Mouse (Mus musculus) liver, adult 2 months (tissue): ENCODE results near the gene Fryl. TPM values are rescaled to one million over a fixed set of nuclear protein-coding genes. Genes with fewer than 3 reads are reported as not detected.

Experiments used
- DNase-seq: peaks from one replicate; pipeline ENCODE4 v3.0.0-alpha.2; 2011; ENCODE audit warnings: low read depth, low spot score; ENCODE audit errors: extremely low read depth
- H3K27ac ChIP-seq: fragments of 200-500 bp; replicated peaks from 2 replicates; pipeline ENCODE4 v1.5.1; 2012; ENCODE audit warnings: low read depth, mild to moderate bottlenecking, control low read depth, inconsistent platforms, low read length; ENCODE audit not compliant: insufficient read depth
- H3K27me3 ChIP-seq: fragments of 200-500 bp; 2 replicates; pipeline ENCODE4 v1.6.1; 2012; ENCODE audit warnings: mild to moderate bottlenecking, moderate library complexity, low read length, inconsistent platforms; ENCODE audit not compliant: control insufficient read depth, insufficient read depth
- H3K36me3 ChIP-seq: fragments of 200-500 bp; 2 replicates; pipeline ENCODE4 v1.6.1; 2012; ENCODE audit warnings: low read length, inconsistent platforms; ENCODE audit not compliant: control insufficient read depth, insufficient read depth
- H3K4me1 ChIP-seq: fragments of 200-500 bp; 2 replicates; pipeline ENCODE4 v1.6.1; 2011; ENCODE audit warnings: low read length; ENCODE audit not compliant: control insufficient read depth, insufficient read depth
- H3K4me3 ChIP-seq: fragments of 200-500 bp; 2 replicates; pipeline ENCODE4 v1.5.1; 2011; ENCODE audit warnings: low read depth, mild to moderate bottlenecking, control low read depth, low read length, moderate library complexity; ENCODE audit not compliant: insufficient read depth
- H3K79me2 ChIP-seq: fragments of 200-500 bp; 2 replicates; pipeline ENCODE4 v1.6.1; 2012; ENCODE audit warnings: inconsistent platforms, mild to moderate bottlenecking, low read length, moderate library complexity; ENCODE audit not compliant: control insufficient read depth, insufficient read depth
- H3K9ac ChIP-seq: fragments of 200-500 bp; 2 replicates; pipeline ENCODE4 v1.6.1; 2012; ENCODE audit warnings: low read depth, mild to moderate bottlenecking, control low read depth, inconsistent platforms, low read length
- CTCF ChIP-seq: fragments of 200-500 bp; IDR thresholded peaks from 2 replicates; pipeline ENCODE4 v1.5.1; 2011; ENCODE audit warnings: low read depth, low read length, control low read depth
- POLR2A ChIP-seq: fragments of 200-500 bp; IDR thresholded peaks from 2 replicates; pipeline ENCODE4 v1.6.1; 2011; ENCODE audit warnings: low read length, control low read depth; ENCODE audit not compliant: insufficient read depth; ENCODE audit errors: extremely low read depth
- WGBS: fragments of 180-500 bp; shearing (Covaris S2); methylation state at CpG from one replicate; pipeline ENCODE4 v1.1.7; 2018; 5-methylcytosine and 5-hydroxymethylcytosine counted together
- polyA plus RNA-seq: library from polyadenylated mRNA; depleted of rRNA; stranded (reverse); fragments of >200 nt; gene quantifications from 2 replicates; pipeline ENCODE4 v1.2.3, GENCODE M21; 2012
- total RNA-seq: library from RNA; depleted of rRNA; stranded (reverse); fragments of >200 nt; gene quantifications from 2 replicates; pipeline ENCODE4 v1.2.3, GENCODE M21; 2014

The Fryl gene
- total and polyA plus RNA-seq, 2 experiments, result 9.5 to 18.7 TPM

GRCm38 (mm10) chr5:73153802-73154465 is 102.5 kb downstream of the Fryl start:
- H3K9ac ChIP-seq, result no peak overlapping the region
- WGBS, result 60% methylated on average over 14 of the region's 14 CpGs
- H3K27me3 ChIP-seq, result no peaks in the 10 kb centered on the region
- peaks cover 7% of the 10 kb centered on the region; the same call in 1 of the 2 replicates for H3K79me2 ChIP-seq
- H3K4me1 ChIP-seq, result peaks cover 20% of the 10 kb centered on the region
- H3K36me3 ChIP-seq, result no peaks in the 10 kb centered on the region
- no peak for TF ChIP-seq CTCF
- no peak for TF ChIP-seq POLR2A
- 0 out of 2 replicates have a peak overlapping the region, but pooled peaks have one; percentile 4 for H3K27ac ChIP-seq
- H3K4me3 ChIP-seq, result no peak overlapping the region
- DNase-seq, result peak; percentile 94

GRCm38 (mm10) chr5:73152206-73152605 is 104.2 kb downstream of the Fryl start:
- Histone ChIP-seq H3K79me2 (peaks cover 7% of the 10 kb centered on the region; the same call in 1 of the 2 replicates), H3K27me3 (no peaks in the 10 kb centered on the region), H3K4me3 (no peak overlapping the region), H3K9ac (no peak overlapping the region), H3K4me1 (peaks cover 29% of the 10 kb centered on the region), H3K36me3 (no peaks in the 10 kb centered on the region), H3K27ac (no peak overlapping the region)
- no peak for TF ChIP-seq CTCF
- TF ChIP-seq POLR2A, result no peak
- DNase-seq, result no peak

- DNase-seq, result no peak
- peaks cover 7% of the 10 kb centered on the region; the same call in 1 of the 2 replicates for H3K79me2 ChIP-seq
- peaks cover 5% of the 10 kb centered on the region; the same call in 1 of the 2 replicates for H3K36me3 ChIP-seq
- no peak overlapping the region for H3K9ac ChIP-seq
- no peaks in the 10 kb centered on the region for H3K27me3 ChIP-seq
- H3K27ac ChIP-seq, result no peak overlapping the region
- peaks cover 29% of the 10 kb centered on the region for H3K4me1 ChIP-seq
- no peak for TF ChIP-seq CTCF
- WGBS, result 80% methylated on average over 6 of the region's 6 CpGs
- H3K4me3 ChIP-seq, result no peak overlapping the region
Observed at GRCm38 (mm10) chr5:73150877-73151445, 105.5 kb downstream of the Fryl start.

GRCm38 (mm10) chr5:73144987-73145386 is 111.4 kb downstream of the Fryl start:
- Histone ChIP-seq H3K79me2 (peaks cover 5% of the 10 kb centered on the region; the same call in 1 of the 2 replicates), H3K4me3 (no peak overlapping the region), H3K36me3 (peaks cover 7% of the 10 kb centered on the region; the same call in 1 of the 2 replicates), H3K9ac (no peak overlapping the region), H3K4me1 (peaks cover 17% of the 10 kb centered on the region), H3K27me3 (no peaks in the 10 kb centered on the region), H3K27ac (no peak overlapping the region)
- WGBS, result 87% methylated on average over 11 of the region's 11 CpGs
- no peak for DNase-seq
- TF ChIP-seq CTCF (no peak), POLR2A (no peak)

- Histone ChIP-seq H3K27me3 (no peaks in the 10 kb centered on the region), H3K27ac (no peak overlapping the region), H3K36me3 (peaks cover 4% of the 10 kb centered on the region; the same call in 1 of the 2 replicates), H3K4me3 (no peak overlapping the region), H3K9ac (no peak overlapping the region), H3K4me1 (no peaks in the 10 kb centered on the region), H3K79me2 (0 out of 2 replicates have a peak, but pooled peaks cover 2% of the 10 kb centered on the region)
- WGBS, result 94% methylated on average over 2 of the region's 2 CpGs
- TF ChIP-seq POLR2A (no peak), CTCF (no peak)
- DNase-seq, result no peak
Observed at GRCm38 (mm10) chr5:73141712-73142111, 114.7 kb downstream of the Fryl start.

GRCm38 (mm10) chr5:73141161-73141560 is 115.3 kb downstream of the Fryl start:
- H3K27ac ChIP-seq, result no peak overlapping the region
- H3K36me3 ChIP-seq, result 0 out of 2 replicates have a peak, but pooled peaks cover 2% of the 10 kb centered on the region
- H3K27me3 ChIP-seq, result no peaks in the 10 kb centered on the region
- no peak overlapping the region for H3K9ac ChIP-seq
- no peak overlapping the region for H3K4me3 ChIP-seq
- 88% methylated on average over 8 of the region's 8 CpGs for WGBS
- no peaks in the 10 kb centered on the region for H3K4me1 ChIP-seq
- H3K79me2 ChIP-seq, result 0 out of 2 replicates have a peak, but pooled peaks cover 2% of the 10 kb centered on the region
- no peak for DNase-seq
- TF ChIP-seq CTCF, result no peak
- TF ChIP-seq POLR2A, result no peak
